Mouse (Mus musculus) forebrain, embryonic 14.5 days (tissue): ENCODE results near the gene Ankrd60. TPM values are rescaled to one million over a fixed set of nuclear protein-coding genes. Genes with fewer than 3 reads are reported as not detected.
A peak's percentile ranks its signal among the peaks of the same experiment; 100 is the strongest.

Experiments
- ATAC-seq: fragments of 200-750 bp; cut with Nextera tagmentation; 2 replicates; pipeline ENCODE4 v1.8.0; 2017; ENCODE audit warnings: mild to moderate bottlenecking, moderate library complexity
- DNase-seq: peaks from one replicate; pipeline ENCODE4 v3.0.0-alpha.2; 2015; ENCODE audit warnings: low spot score
- H3K27ac ChIP-seq: fragments of 300-500 bp; sonication (generic); 2 replicates; pipeline ENCODE4 v1.5.1; 2014; ENCODE audit warnings: low read depth, mild to moderate bottlenecking, control low read depth, low read length, moderate library complexity
- H3K27me3 ChIP-seq: fragments of 300-500 bp; sonication (generic); replicated peaks from 2 replicates; pipeline ENCODE4 v1.6.1; 2014; ENCODE audit warnings: low read length, control low read depth, mixed read lengths; ENCODE audit not compliant: control insufficient read depth, insufficient read depth
- H3K36me3 ChIP-seq: fragments of 300-500 bp; sonication (generic); 2 replicates; pipeline ENCODE4 v1.6.1; 2014; ENCODE audit warnings: low read length, control low read depth; ENCODE audit not compliant: control insufficient read depth, insufficient read depth
- H3K4me1 ChIP-seq: fragments of 300-500 bp; sonication (generic); 2 replicates; pipeline ENCODE4 v1.6.1; 2014; ENCODE audit warnings: antibody characterized with exemption, low read length, control low read depth; ENCODE audit not compliant: control insufficient read depth, insufficient read depth
- H3K4me2 ChIP-seq: fragments of 300-500 bp; sonication (generic); 2 replicates; pipeline ENCODE4 v1.6.1; 2014; ENCODE audit warnings: mild to moderate bottlenecking, control low read depth, low read length
- H3K4me3 ChIP-seq: fragments of 300-500 bp; sonication (generic); 2 replicates; pipeline ENCODE4 v1.5.1; 2014; ENCODE audit warnings: low read depth, low read length, control low read depth
- H3K9ac ChIP-seq: fragments of 300-500 bp; sonication (generic); 2 replicates; pipeline ENCODE4 v1.6.1; 2014; ENCODE audit warnings: mild to moderate bottlenecking, low read length, control low read depth, moderate library complexity
- H3K9me3 ChIP-seq: fragments of 300-500 bp; sonication (generic); replicated peaks from 2 replicates; pipeline ENCODE4 v1.6.1; 2016; ENCODE audit warnings: low read length, control low read depth, mixed read lengths; ENCODE audit not compliant: control insufficient read depth
- WGBS: fragments of 180-500 bp; shearing (Covaris S2); extraction: QIAGEN DNeasy Blood & Tissue Kit; methylation state at CpG from one replicate; pipeline ENCODE4 v1.1.7; 2014; 5-methylcytosine and 5-hydroxymethylcytosine counted together
- polyA plus RNA-seq: library from polyadenylated mRNA; unstranded; fragments of >200 nt; fragmentation: Nextera tagmentation; extraction: Ambion mirVana; gene quantifications from 2 replicates; pipeline ENCODE4 v1.2.1, GENCODE M21; 2014

The Ankrd60 gene
- polyA plus RNA-seq, 1 experiment from 2014 or later, result not detected

- no peak for ATAC-seq
- Histone ChIP-seq H3K4me1 (no peaks in the 10 kb centered on the region), H3K36me3 (no peaks in the 10 kb centered on the region), H3K9me3 (peaks cover 4% of the 10 kb centered on the region; the same call in 1 of the 2 replicates), H3K4me2 (no peak overlapping the region), H3K27me3 (peaks cover 21% of the 10 kb centered on the region), H3K27ac (no peak overlapping the region), H3K9ac (no peak overlapping the region), H3K4me3 (no peak overlapping the region)
- 85% methylated on average over 5 of the region's 5 CpGs for WGBS
- DNase-seq, result no peak
Measured at GRCm38 (mm10) chr2:173587411-173587810, 9.2 kb upstream of the Ankrd60 start.

DNA sequence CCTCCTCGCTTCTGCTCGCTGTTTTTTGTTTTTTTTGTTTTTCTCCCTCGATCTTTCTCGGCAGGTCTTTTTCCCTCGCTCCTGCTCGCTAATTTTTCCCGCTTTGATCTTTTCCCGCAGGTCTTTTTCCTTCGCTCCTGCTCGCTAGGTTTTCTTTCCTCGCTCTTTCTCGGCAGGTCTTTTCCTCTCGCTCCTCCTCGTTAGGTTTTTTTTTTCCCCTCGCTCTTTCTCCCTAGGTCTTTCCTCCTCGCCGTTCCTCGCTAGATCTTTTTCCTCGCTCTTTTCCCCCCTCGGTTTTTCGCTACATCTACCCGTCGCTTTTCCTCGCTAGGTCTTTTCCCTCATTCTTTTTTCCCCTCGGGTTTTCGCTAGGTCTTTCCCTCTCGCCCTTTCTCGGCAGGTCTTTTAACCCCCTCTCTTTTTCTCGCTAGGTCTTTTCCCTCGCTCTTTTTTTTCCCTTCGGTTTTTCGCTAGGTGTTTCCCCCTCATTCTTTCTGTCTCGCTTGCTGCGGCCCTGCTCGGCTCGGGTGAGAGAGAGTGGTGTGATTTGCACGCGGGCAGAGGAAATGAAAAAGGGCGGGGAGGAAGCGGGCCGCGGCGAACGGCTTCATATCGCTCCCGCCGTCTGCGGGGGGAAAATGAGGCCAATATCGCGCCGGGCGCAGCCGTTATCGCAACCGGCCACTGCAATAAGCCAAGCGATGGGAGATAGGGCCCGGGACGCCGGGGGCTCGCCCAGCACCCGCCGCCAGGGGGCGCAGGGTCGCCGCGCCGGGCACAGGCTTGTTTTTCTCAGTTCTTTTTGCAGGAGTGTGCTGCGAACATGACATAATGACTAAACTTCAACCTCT lies 8.2 kb upstream of the Ankrd60 start:
- ATAC-seq (peak; percentile 75), DNase-seq (peak; percentile 66)
- H3K36me3 ChIP-seq, result no peaks in the 10 kb centered on the region
- WGBS, result under 1% methylated on average over 68 of the region's 68 CpGs
- H3K9me3 ChIP-seq, result peaks cover 4% of the 10 kb centered on the region; the same call in 1 of the 2 replicates
- H3K4me3 ChIP-seq, result peak overlapping the region; percentile 29
- peak overlapping the region; percentile 76 for H3K4me2 ChIP-seq
- peak overlapping the region; percentile 42 for H3K9ac ChIP-seq
- no peaks in the 10 kb centered on the region for H3K4me1 ChIP-seq
- H3K27ac ChIP-seq, result no peak overlapping the region
- H3K27me3 ChIP-seq, result peaks cover 21% of the 10 kb centered on the region

GRCm38 (mm10) chr2:173585387-173586117 lies 7.4 kb upstream of the Ankrd60 start:
- H3K27me3 ChIP-seq, result peaks cover 21% of the 10 kb centered on the region
- H3K27ac ChIP-seq, result no peak overlapping the region
- peak overlapping the region; percentile 76 for H3K4me2 ChIP-seq
- ATAC-seq (peak; percentile 89), DNase-seq (peak; percentile 94)
- no peaks in the 10 kb centered on the region for H3K4me1 ChIP-seq
- no peaks in the 10 kb centered on the region for H3K36me3 ChIP-seq
- H3K9ac ChIP-seq, result peak overlapping the region; percentile 42
- H3K9me3 ChIP-seq, result peaks cover 4% of the 10 kb centered on the region; the same call in 1 of the 2 replicates
- peak overlapping the region; percentile 29 for H3K4me3 ChIP-seq
- 1% methylated on average over 54 of the region's 54 CpGs for WGBS

DNA sequence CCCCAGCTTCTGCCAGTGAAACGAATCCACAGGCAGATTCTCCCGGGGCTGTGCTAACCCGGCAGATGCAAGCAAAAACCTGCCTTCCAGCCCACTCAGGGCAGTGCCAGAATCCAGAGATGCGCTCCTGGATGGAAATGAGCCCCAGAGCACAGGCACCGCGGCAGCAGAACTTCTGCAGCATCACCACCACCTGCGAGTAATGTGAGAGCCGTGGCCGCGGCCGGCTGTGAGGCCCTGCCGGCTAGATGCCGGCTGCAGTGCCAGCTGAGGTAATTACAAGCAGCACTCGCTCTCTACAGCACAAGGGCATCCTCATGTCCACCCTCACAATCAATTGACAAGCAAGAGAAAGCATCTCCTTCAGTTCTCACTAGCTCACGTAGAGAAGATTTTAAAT lies 6.2 kb upstream of the Ankrd60 start:
- no peak for DNase-seq
- peaks cover 4% of the 10 kb centered on the region; the same call in 1 of the 2 replicates for H3K9me3 ChIP-seq
- H3K4me1 ChIP-seq, result no peaks in the 10 kb centered on the region
- H3K27ac ChIP-seq, result no peak overlapping the region
- no peak overlapping the region for H3K4me2 ChIP-seq
- no peaks in the 10 kb centered on the region for H3K36me3 ChIP-seq
- no peak overlapping the region for H3K4me3 ChIP-seq
- no peak for ATAC-seq
- H3K9ac ChIP-seq, result no peak overlapping the region
- H3K27me3 ChIP-seq, result peaks cover 24% of the 10 kb centered on the region
- 39% methylated on average over 15 of the region's 15 CpGs for WGBS

- Histone ChIP-seq H3K27ac (no peak overlapping the region), H3K27me3 (peaks cover 24% of the 10 kb centered on the region), H3K36me3 (no peaks in the 10 kb centered on the region), H3K9ac (no peak overlapping the region), H3K4me2 (no peak overlapping the region), H3K4me3 (no peak overlapping the region), H3K4me1 (no peaks in the 10 kb centered on the region), H3K9me3 (peaks cover 4% of the 10 kb centered on the region; the same call in 1 of the 2 replicates)
- WGBS, result 36% methylated on average over 5 of the region's 5 CpGs
- ATAC-seq, result no peak
- DNase-seq, result peak; percentile 51
Measured at GRCm38 (mm10) chr2:173583455-173583854, 5.3 kb upstream of the Ankrd60 start.

GRCm38 (mm10) chr2:173582903-173583302 lies 4.7 kb upstream of the Ankrd60 start:
- no peak overlapping the region for H3K4me3 ChIP-seq
- no peaks in the 10 kb centered on the region for H3K36me3 ChIP-seq
- no peak overlapping the region for H3K27ac ChIP-seq
- no peaks in the 10 kb centered on the region for H3K4me1 ChIP-seq
- H3K9ac ChIP-seq, result no peak overlapping the region
- H3K27me3 ChIP-seq, result peaks cover 24% of the 10 kb centered on the region
- no peak for ATAC-seq
- 90% methylated on average over 3 of the region's 3 CpGs for WGBS
- no peak overlapping the region for H3K4me2 ChIP-seq
- no peak for DNase-seq
- H3K9me3 ChIP-seq, result peaks cover 4% of the 10 kb centered on the region; the same call in 1 of the 2 replicates

DNA sequence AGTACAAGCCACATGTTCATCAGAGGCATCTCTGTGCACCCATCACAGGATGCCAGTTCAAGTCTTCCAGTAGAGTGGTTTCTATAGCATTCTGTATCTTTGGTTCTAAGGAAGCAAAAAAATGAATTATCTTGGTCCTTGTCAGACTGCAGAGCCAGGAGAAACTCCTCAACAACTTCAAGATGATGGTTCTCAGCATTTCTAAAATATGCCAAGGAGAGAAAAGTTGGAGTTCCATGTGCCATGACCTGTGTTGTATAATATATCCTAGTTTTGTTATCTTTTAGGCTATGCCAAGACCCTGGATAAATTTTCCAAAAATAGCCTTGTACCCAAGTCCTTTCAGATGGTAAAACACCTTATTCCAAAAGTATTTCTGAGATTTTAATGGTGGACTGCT lies 2.9 kb upstream of the Ankrd60 start:
- Histone ChIP-seq H3K27ac (no peak overlapping the region), H3K4me1 (no peaks in the 10 kb centered on the region), H3K4me3 (no peak overlapping the region), H3K36me3 (no peaks in the 10 kb centered on the region), H3K4me2 (no peak overlapping the region), H3K9ac (no peak overlapping the region), H3K9me3 (no peaks in the 10 kb centered on the region), H3K27me3 (peaks cover 19% of the 10 kb centered on the region)
- ATAC-seq (no peak), DNase-seq (peak; percentile 52)

DNA sequence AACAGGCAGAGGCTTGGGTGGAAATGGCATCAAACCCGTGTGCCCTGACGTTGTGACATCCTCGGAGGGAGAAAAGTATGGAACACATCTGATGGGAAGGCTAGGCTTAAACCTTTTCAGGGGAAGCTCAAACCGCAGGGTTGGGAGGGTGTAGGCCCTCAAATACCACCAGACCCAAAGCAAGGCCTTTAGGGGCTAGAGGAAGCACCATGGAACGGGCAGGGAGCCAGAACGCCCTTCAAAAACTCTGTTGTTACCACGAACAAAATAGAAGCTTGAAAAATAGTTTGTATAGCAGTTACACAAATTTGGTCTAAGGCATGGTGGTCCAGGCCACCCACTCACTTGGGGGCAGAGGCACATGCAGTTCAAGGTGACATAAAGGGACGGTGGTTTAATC lies 430 bp upstream of the Ankrd60 start:
- Histone ChIP-seq H3K4me1 (no peaks in the 10 kb centered on the region), H3K4me3 (peak overlapping the region; percentile 36), H3K4me2 (peak overlapping the region; percentile 73), H3K27me3 (peaks cover 5% of the 10 kb centered on the region), H3K36me3 (no peaks in the 10 kb centered on the region), H3K27ac (no peak overlapping the region), H3K9me3 (no peaks in the 10 kb centered on the region), H3K9ac (peak overlapping the region; percentile 45; the same call in 1 of the 2 replicates)
- WGBS, result 16% methylated on average over 8 of the region's 8 CpGs
- DNase-seq (no peak), ATAC-seq (no peak)

GRCm38 (mm10) chr2:173564179-173564578 lies 14.0 kb downstream of the Ankrd60 start:
- H3K4me3 ChIP-seq, result no peak overlapping the region
- 67% methylated on average over 9 of the region's 9 CpGs for WGBS
- no peak overlapping the region for H3K27ac ChIP-seq
- no peak for DNase-seq
- no peak overlapping the region for H3K9ac ChIP-seq
- H3K4me1 ChIP-seq, result no peaks in the 10 kb centered on the region
- no peak for ATAC-seq
- H3K9me3 ChIP-seq, result no peaks in the 10 kb centered on the region
- no peaks in the 10 kb centered on the region for H3K36me3 ChIP-seq
- H3K4me2 ChIP-seq, result no peak overlapping the region
- no peaks in the 10 kb centered on the region for H3K27me3 ChIP-seq
